Mouse (Mus musculus) spleen, adult 2 months (tissue): ENCODE measurements around the gene Fndc3b. TPM values are rescaled to one million over a fixed set of nuclear protein-coding genes. Genes with fewer than 3 reads are reported as not detected.

Experiments used
- DNase-seq, 2 experiments: peaks; one replicate each; pipeline versions ENCODE4 v3.0.0 to v3.0.0-alpha.2; 2012 to 2021; ENCODE audit warnings: low spot score in 2 of 2, low read depth in 1 of 2
- H3K27ac ChIP-seq: fragments of 200-500 bp; 2 replicates; pipeline ENCODE4 v1.5.1; 2012; ENCODE audit warnings: low read length, inconsistent platforms; ENCODE audit not compliant: insufficient read depth
- H3K27me3 ChIP-seq: fragments of 200-500 bp; 2 replicates; pipeline ENCODE4 v1.6.1; 2012; ENCODE audit warnings: mild to moderate bottlenecking, moderate library complexity, low read length, inconsistent platforms; ENCODE audit not compliant: control insufficient read depth, insufficient read depth
- H3K36me3 ChIP-seq: fragments of 200-500 bp; 2 replicates; pipeline ENCODE4 v1.6.1; 2012; ENCODE audit warnings: mild to moderate bottlenecking, low read length, inconsistent platforms; ENCODE audit not compliant: control insufficient read depth, insufficient read depth
- H3K4me1 ChIP-seq: fragments of 200-500 bp; 2 replicates; pipeline ENCODE4 v1.6.1; 2011; ENCODE audit warnings: inconsistent platforms; ENCODE audit not compliant: control insufficient read depth, insufficient read depth, insufficient read length
- H3K4me3 ChIP-seq: fragments of 200-500 bp; 2 replicates; pipeline ENCODE4 v1.5.1; 2011; ENCODE audit warnings: mild to moderate bottlenecking, inconsistent platforms; ENCODE audit not compliant: insufficient read depth, insufficient read length; ENCODE audit errors: extremely low read depth
- CTCF ChIP-seq: fragments of 200-500 bp; IDR thresholded peaks from 2 replicates; pipeline ENCODE4 v1.5.1; 2011; ENCODE audit warnings: mild to moderate bottlenecking, inconsistent platforms; ENCODE audit not compliant: insufficient read depth, insufficient read length, insufficient replicate concordance; ENCODE audit errors: extremely low read depth
- POLR2A ChIP-seq: fragments of 200-500 bp; IDR thresholded peaks from 2 replicates; pipeline ENCODE4 v1.6.1; 2011; ENCODE audit warnings: low read depth, low read length, inconsistent platforms
- WGBS: fragments of 180-500 bp; shearing (Covaris S2); methylation state at CpG from one replicate; pipeline ENCODE4 v1.1.7; 2018; 5-methylcytosine and 5-hydroxymethylcytosine counted together
- polyA plus RNA-seq: library from polyadenylated mRNA; depleted of rRNA; stranded (reverse); fragments of >200 nt; gene quantifications from 2 replicates; pipeline ENCODE4 v1.2.3, GENCODE M21; 2012

Fndc3b gene
- polyA plus RNA-seq, 1 experiment: 3.8 TPM

DNA sequence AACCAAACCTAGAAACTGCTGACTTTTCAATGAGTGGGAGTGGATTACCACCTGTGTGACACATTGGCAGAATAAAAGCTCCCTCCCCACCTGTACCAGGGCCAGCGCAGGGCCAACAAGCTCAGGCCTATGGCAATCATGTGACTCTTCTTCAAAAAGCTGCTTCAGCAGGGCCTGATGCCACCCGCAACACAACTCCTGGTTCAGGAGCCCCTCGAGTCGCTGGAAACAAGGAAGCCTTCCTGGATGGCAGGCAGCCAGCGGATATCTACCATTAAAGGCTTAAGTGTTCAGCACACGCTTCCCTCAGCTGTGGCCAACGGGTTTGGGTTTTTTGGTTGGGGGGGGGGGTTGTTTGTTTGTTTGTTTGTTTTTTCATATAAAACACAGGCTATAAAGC is 37.4 kb downstream of the Fndc3b start:
- no peak overlapping the region for H3K4me3 ChIP-seq
- H3K36me3 ChIP-seq: no peaks in the 10 kb centered on the region
- no peaks in the 10 kb centered on the region for H3K4me1 ChIP-seq
- no peak for TF ChIP-seq POLR2A
- TF ChIP-seq CTCF: no peak
- H3K27me3 ChIP-seq: no peaks in the 10 kb centered on the region
- no peak overlapping the region for H3K27ac ChIP-seq
- no peak for DNase-seq
- WGBS: 81% methylated on average over 7 of the region's 7 CpGs

DNA sequence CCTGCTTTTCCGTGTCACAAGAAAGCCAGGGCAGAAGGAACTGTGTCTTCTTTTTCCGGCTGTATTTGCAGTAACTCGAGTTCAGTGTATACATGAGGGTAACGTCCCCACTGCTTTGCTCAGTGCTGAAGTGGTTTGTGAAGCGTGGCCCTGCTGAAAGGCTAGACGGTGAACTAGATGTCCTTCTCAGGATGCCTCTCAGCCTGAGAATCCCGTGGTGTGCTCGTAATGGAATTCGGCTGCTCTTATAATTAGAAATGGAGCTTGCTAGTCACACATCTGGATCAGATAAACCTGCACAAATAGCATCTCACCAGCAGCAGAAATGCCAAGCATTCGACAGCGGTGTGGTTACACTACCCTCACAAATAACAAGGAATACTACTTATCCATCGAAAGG is 40.7 kb downstream of the Fndc3b start:
- no peak for TF ChIP-seq CTCF
- TF ChIP-seq POLR2A: no peak
- WGBS: 86% methylated on average over 12 of the region's 12 CpGs

DNA sequence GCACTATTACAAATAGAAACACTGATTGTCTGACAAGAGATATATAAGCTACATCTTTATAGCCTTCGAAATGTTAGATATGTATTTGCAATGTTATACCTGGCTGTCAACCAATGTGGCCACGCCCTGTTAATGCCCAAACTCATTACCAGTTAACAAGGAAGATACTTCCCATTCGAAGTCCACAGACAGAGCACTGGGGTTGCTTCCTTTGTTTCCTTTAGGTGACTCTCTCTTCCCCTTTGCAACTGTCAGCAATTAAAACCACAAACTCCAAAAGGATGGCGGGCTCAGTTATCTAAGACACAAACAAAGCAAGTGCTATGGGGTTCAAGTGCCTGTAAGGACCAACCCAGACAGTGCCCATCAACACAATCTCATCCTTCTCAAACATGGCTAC is 43.8 kb downstream of the Fndc3b start:
- TF ChIP-seq CTCF: no peak
- TF ChIP-seq POLR2A: no peak
- no peaks in the 10 kb centered on the region for H3K36me3 ChIP-seq
- WGBS: 44% methylated on average over 4 of the region's 4 CpGs
- H3K4me3 ChIP-seq: no peak overlapping the region
- no peaks in the 10 kb centered on the region for H3K4me1 ChIP-seq
- no peak for DNase-seq
- no peaks in the 10 kb centered on the region for H3K27me3 ChIP-seq
- no peak overlapping the region for H3K27ac ChIP-seq

More for the DNA sequence above, 40.7 kb downstream of the Fndc3b start:
- no peaks in the 10 kb centered on the region for H3K27me3 ChIP-seq
- no peaks in the 10 kb centered on the region for H3K36me3 ChIP-seq
- DNase-seq: no peak
- no peak overlapping the region for H3K4me3 ChIP-seq
- H3K27ac ChIP-seq: no peak overlapping the region
- H3K4me1 ChIP-seq: no peaks in the 10 kb centered on the region

DNA sequence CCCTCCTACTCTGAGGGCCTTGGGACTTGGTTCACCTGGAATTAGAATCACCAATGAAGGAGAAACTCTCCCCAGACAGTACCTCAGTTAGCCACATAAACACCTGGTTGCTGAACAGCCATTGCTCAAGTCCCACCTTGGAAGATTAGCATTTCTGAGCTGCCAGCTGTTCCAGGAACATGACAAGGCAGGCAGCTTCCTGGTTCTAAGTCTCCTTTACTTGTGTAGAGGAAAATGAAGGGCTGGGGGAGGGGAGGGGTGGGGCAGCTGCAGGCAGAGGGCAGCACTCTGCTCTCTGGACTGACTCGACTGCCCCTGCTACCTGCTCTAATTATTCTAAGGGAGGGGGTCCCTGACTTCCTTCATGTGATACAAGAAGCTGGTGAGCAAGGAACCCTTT is 45.8 kb downstream of the Fndc3b start:
- TF ChIP-seq CTCF (no peak), POLR2A (no peak)
- no peak for DNase-seq
- Histone ChIP-seq H3K4me1 (no peaks in the 10 kb centered on the region), H3K27ac (no peak overlapping the region), H3K4me3 (no peak overlapping the region), H3K36me3 (no peaks in the 10 kb centered on the region), H3K27me3 (no peaks in the 10 kb centered on the region)
- WGBS: 14% methylated on average over 1 of the region's 1 CpGs

DNA sequence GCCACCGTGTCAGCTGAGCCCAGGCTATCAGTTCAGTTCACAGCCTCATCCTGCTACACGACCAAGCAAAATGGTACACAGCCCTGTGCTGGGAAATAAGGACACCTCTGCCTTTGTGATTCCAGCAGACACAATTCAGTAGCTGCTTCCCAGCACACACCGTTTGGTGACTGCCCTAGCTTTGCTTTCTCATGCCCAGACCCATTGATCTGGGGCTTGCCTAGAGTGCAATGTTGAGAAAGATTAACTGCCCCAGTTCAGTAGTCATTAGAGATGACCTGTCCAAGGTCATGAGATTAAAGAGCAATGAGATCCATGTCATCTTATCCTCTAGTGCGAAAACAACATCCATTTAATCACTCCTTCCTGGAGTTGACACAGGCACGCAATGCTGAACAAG is 47.9 kb downstream of the Fndc3b start:
- no peak overlapping the region for H3K4me3 ChIP-seq
- no peak overlapping the region for H3K27ac ChIP-seq
- TF ChIP-seq CTCF: no peak
- no peak for TF ChIP-seq POLR2A
- no peaks in the 10 kb centered on the region for H3K4me1 ChIP-seq
- no peaks in the 10 kb centered on the region for H3K27me3 ChIP-seq
- DNase-seq: no peak
- no peaks in the 10 kb centered on the region for H3K36me3 ChIP-seq
- 92% methylated on average over 5 of the region's 5 CpGs for WGBS

DNA sequence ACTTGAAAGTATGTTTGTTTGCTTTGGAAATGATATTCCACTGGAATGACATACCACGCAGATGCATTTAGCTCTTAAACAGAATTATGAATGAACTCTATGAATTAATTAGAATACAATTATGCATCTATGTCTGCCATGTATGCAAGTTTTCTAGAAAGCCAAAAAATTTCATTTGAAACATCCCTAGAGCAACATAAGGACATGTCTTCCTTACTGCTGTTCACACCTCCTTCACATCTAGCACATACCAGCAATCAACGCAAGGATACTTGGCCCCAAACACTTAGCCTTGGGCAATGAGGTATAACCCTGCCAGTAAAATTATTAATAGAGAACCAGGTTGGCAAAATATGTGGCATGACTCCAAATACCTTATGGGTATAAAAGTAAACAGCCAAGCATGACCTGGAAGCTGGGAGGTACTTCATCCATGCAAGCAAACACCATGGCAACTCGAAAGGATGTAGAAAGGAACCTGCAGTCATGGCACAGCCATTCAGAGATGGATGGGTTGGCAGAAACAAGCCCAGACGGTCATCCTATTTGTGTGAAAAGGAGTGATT is 52.8 kb downstream of the Fndc3b start:
- Histone ChIP-seq H3K36me3 (no peaks in the 10 kb centered on the region), H3K27me3 (no peaks in the 10 kb centered on the region), H3K27ac (no peak overlapping the region), H3K4me1 (no peaks in the 10 kb centered on the region), H3K4me3 (no peak overlapping the region)
- 91% methylated on average over 4 of the region's 4 CpGs for WGBS
- TF ChIP-seq POLR2A (no peak), CTCF (no peak)
- DNase-seq: no peak

DNA sequence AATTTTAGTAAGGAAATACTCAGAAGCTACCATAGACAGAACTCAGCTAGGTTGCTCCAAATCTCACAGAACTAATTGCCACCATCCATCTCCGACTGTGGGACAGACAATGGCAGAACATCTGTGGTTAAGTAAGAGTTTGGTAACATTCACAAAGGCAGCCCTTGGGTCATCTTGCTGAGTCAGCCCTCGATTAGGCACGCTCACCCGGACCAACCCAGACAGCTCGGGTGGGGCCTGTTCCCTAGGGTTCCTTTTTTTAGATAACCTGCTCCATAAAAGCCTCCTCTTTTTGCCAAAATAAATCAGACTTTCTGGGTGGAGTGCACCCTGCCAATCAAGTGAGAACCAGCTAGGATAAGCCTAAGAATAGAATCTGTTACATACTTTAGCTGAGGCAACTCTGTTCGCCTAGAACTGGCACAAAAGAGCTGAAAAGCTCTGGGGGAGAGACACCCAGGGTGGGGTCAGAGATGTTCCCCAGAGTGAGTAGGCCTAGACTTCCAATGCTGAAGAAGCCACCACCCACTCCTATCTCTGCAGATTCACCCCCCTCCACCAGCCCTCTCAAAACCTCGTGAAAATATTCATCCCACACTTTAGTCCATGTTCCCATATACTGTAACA is 54.2 kb downstream of the Fndc3b start:
- Histone ChIP-seq H3K27ac (no peak overlapping the region), H3K27me3 (no peaks in the 10 kb centered on the region), H3K4me1 (no peaks in the 10 kb centered on the region), H3K4me3 (no peak overlapping the region), H3K36me3 (no peaks in the 10 kb centered on the region)
- 60% methylated on average over 7 of the region's 7 CpGs for WGBS
- DNase-seq: no peak
- TF ChIP-seq POLR2A (no peak), CTCF (no peak)

DNA sequence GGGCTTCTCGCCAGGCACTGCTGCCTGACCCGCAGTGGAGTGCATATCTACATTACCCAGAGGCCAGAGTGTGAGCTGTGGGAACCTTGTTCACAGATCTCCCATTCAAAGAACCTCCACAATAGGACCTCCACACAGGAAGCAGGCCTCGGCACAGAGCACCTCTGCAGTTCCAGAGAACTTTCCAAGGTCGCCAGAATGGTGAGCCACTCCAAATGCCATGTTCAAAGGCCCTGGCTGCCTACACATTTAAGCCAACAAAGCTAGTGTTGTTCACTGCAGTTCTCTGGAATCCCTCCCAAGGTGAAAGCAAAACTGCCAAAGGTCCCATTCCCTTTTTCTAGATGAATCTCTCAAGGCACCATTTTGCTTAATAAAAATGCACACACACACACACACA is 55.4 kb downstream of the Fndc3b start:
- no peaks in the 10 kb centered on the region for H3K4me1 ChIP-seq
- no peak for DNase-seq
- no peak overlapping the region for H3K4me3 ChIP-seq
- no peak overlapping the region for H3K27ac ChIP-seq
- no peak for TF ChIP-seq CTCF
- TF ChIP-seq POLR2A: no peak
- no peaks in the 10 kb centered on the region for H3K36me3 ChIP-seq
- 86% methylated on average over 4 of the region's 4 CpGs for WGBS
- H3K27me3 ChIP-seq: no peaks in the 10 kb centered on the region
